Mouse (Mus musculus): ENCODE measurements around the gene Glb1l2. TPM values are rescaled to one million over a fixed set of nuclear protein-coding genes. Genes with fewer than 3 reads are reported as not detected.

Glb1l2 gene
- 2.3 and 2.9 TPM in 2 replicates for polyA plus RNA-seq (2014; fragmentation: Nextera tagmentation; extraction: Ambion mirVana)

GRCm38 (mm10) chr9:26805935-26806666 lies at the start of gene Glb1l2:
Gene Glb1l2, minus strand, starts transcription at chr9:26806468.
- H3K9me3 ChIP-seq (replicated peaks; ENCODE audit: control insufficient read depth, low read length), result no peaks in the 10 kb centered on the region
- H3K9ac ChIP-seq (ENCODE audit: low read length), result peak within 1 kb of the TSS; percentile 33
- no peaks in the 10 kb centered on the region for H3K27me3 ChIP-seq (replicated peaks; ENCODE audit: control insufficient read depth, insufficient read depth, low read length)
- no peak within 1 kb of the TSS; the same call in 1 of the 2 replicates for H3K27ac ChIP-seq (ENCODE audit: low read depth, low read length)
- peak; percentile 100 for ATAC-seq
- DNase-seq (ENCODE audit: low spot score), result peak; percentile 96
- H3K4me2 ChIP-seq (ENCODE audit: low read length), result peak within 1 kb of the TSS; percentile 58
- under 1% methylated on average over 33 of the region's 33 CpGs for WGBS
- H3K4me3 ChIP-seq (ENCODE audit: low read depth, low read length), result peak within 1 kb of the TSS; percentile 42
- no peaks in the 10 kb centered on the region for H3K36me3 ChIP-seq (ENCODE audit: control insufficient read depth, insufficient read depth, low read length)
- peaks cover 3% of the 10 kb centered on the region; the same call in 1 of the 2 replicates for H3K4me1 ChIP-seq (ENCODE audit: control insufficient read depth, insufficient read depth, low read length)

GRCm38 (mm10) chr9:26831089-26831488 lies 24.8 kb upstream of the Glb1l2 start:
- Histone ChIP-seq H3K4me1 (ENCODE audit: control insufficient read depth, insufficient read depth, low read length) (no peaks in the 10 kb centered on the region), H3K9me3 (replicated peaks; ENCODE audit: control insufficient read depth, low read length) (no peaks in the 10 kb centered on the region), H3K27me3 (replicated peaks; ENCODE audit: control insufficient read depth, insufficient read depth, low read length) (no peaks in the 10 kb centered on the region), H3K27ac (ENCODE audit: low read depth, low read length) (no peak overlapping the region), H3K9ac (ENCODE audit: low read length) (no peak overlapping the region), H3K4me3 (ENCODE audit: low read depth, low read length) (no peak overlapping the region), H3K4me2 (ENCODE audit: low read length) (no peak overlapping the region), H3K36me3 (ENCODE audit: control insufficient read depth, insufficient read depth, low read length) (no peaks in the 10 kb centered on the region)
- DNase-seq (ENCODE audit: low spot score) (no peak), ATAC-seq (no peak)
- WGBS, result 82% methylated on average over 3 of the region's 3 CpGs

GRCm38 (mm10) chr9:26819942-26820341 lies 13.7 kb upstream of the Glb1l2 start:
- no peak overlapping the region for H3K4me2 ChIP-seq (ENCODE audit: low read length)
- DNase-seq (ENCODE audit: low spot score), result no peak
- H3K36me3 ChIP-seq (ENCODE audit: control insufficient read depth, insufficient read depth, low read length), result no peaks in the 10 kb centered on the region
- no peak for ATAC-seq
- WGBS, result 87% methylated on average over 1 of the region's 1 CpGs
- no peak overlapping the region for H3K27ac ChIP-seq (ENCODE audit: low read depth, low read length)
- H3K9ac ChIP-seq (ENCODE audit: low read length), result no peak overlapping the region
- no peaks in the 10 kb centered on the region for H3K27me3 ChIP-seq (replicated peaks; ENCODE audit: control insufficient read depth, insufficient read depth, low read length)
- no peaks in the 10 kb centered on the region for H3K9me3 ChIP-seq (replicated peaks; ENCODE audit: control insufficient read depth, low read length)
- no peaks in the 10 kb centered on the region for H3K4me1 ChIP-seq (ENCODE audit: control insufficient read depth, insufficient read depth, low read length)
- H3K4me3 ChIP-seq (ENCODE audit: low read depth, low read length), result no peak overlapping the region

- Histone ChIP-seq H3K9ac (ENCODE audit: low read length) (no peak overlapping the region), H3K9me3 (replicated peaks; ENCODE audit: control insufficient read depth, low read length) (no peaks in the 10 kb centered on the region), H3K27me3 (replicated peaks; ENCODE audit: control insufficient read depth, insufficient read depth, low read length) (no peaks in the 10 kb centered on the region), H3K4me1 (ENCODE audit: control insufficient read depth, insufficient read depth, low read length) (peaks cover 3% of the 10 kb centered on the region; the same call in 1 of the 2 replicates), H3K36me3 (ENCODE audit: control insufficient read depth, insufficient read depth, low read length) (no peaks in the 10 kb centered on the region), H3K27ac (ENCODE audit: low read depth, low read length) (no peak overlapping the region), H3K4me2 (ENCODE audit: low read length) (no peak overlapping the region), H3K4me3 (ENCODE audit: low read depth, low read length) (no peak overlapping the region)
- DNase-seq (ENCODE audit: low spot score), result no peak
- WGBS, result 64% methylated on average over 2 of the region's 2 CpGs
- no peak for ATAC-seq
Observed at GRCm38 (mm10) chr9:26808735-26809134, 2.5 kb upstream of the Glb1l2 start.

GRCm38 (mm10) chr9:26804321-26804720 lies 1.9 kb downstream of the Glb1l2 start:
- Histone ChIP-seq H3K4me2 (ENCODE audit: low read length) (no peak overlapping the region), H3K9ac (ENCODE audit: low read length) (no peak overlapping the region), H3K36me3 (ENCODE audit: control insufficient read depth, insufficient read depth, low read length) (no peaks in the 10 kb centered on the region), H3K4me3 (ENCODE audit: low read depth, low read length) (no peak overlapping the region), H3K4me1 (ENCODE audit: control insufficient read depth, insufficient read depth, low read length) (peaks cover 3% of the 10 kb centered on the region; the same call in 1 of the 2 replicates), H3K27me3 (replicated peaks; ENCODE audit: control insufficient read depth, insufficient read depth, low read length) (no peaks in the 10 kb centered on the region), H3K9me3 (replicated peaks; ENCODE audit: control insufficient read depth, low read length) (no peaks in the 10 kb centered on the region), H3K27ac (ENCODE audit: low read depth, low read length) (no peak overlapping the region)
- no peak for ATAC-seq
- DNase-seq (ENCODE audit: low spot score), result no peak

GRCm38 (mm10) chr9:26800357-26800756 lies 5.9 kb downstream of the Glb1l2 start:
- no peak for ATAC-seq

GRCm38 (mm10) chr9:26798731-26799130 lies 7.5 kb downstream of the Glb1l2 start:
- no peaks in the 10 kb centered on the region for H3K36me3 ChIP-seq (ENCODE audit: control insufficient read depth, insufficient read depth, low read length)
- H3K9me3 ChIP-seq (replicated peaks; ENCODE audit: control insufficient read depth, low read length), result no peaks in the 10 kb centered on the region
- no peaks in the 10 kb centered on the region for H3K4me1 ChIP-seq (ENCODE audit: control insufficient read depth, insufficient read depth, low read length)
- ATAC-seq (no peak), DNase-seq (ENCODE audit: low spot score) (no peak)
- H3K4me3 ChIP-seq (ENCODE audit: low read depth, low read length), result no peak overlapping the region
- no peak overlapping the region for H3K9ac ChIP-seq (ENCODE audit: low read length)
- H3K27me3 ChIP-seq (replicated peaks; ENCODE audit: control insufficient read depth, insufficient read depth, low read length), result no peaks in the 10 kb centered on the region
- H3K4me2 ChIP-seq (ENCODE audit: low read length), result no peak overlapping the region
- no peak overlapping the region for H3K27ac ChIP-seq (ENCODE audit: low read depth, low read length)
- WGBS, result 81% methylated on average over 1 of the region's 1 CpGs

More at GRCm38 (mm10) chr9:26800357-26800756, 5.9 kb downstream of the Glb1l2 start:
- no peak for DNase-seq (ENCODE audit: low spot score)
- Histone ChIP-seq H3K36me3 (ENCODE audit: control insufficient read depth, insufficient read depth, low read length) (no peaks in the 10 kb centered on the region), H3K27ac (ENCODE audit: low read depth, low read length) (no peak overlapping the region), H3K4me2 (ENCODE audit: low read length) (no peak overlapping the region), H3K9ac (ENCODE audit: low read length) (no peak overlapping the region), H3K4me1 (ENCODE audit: control insufficient read depth, insufficient read depth, low read length) (no peaks in the 10 kb centered on the region), H3K4me3 (ENCODE audit: low read depth, low read length) (no peak overlapping the region), H3K27me3 (replicated peaks; ENCODE audit: control insufficient read depth, insufficient read depth, low read length) (no peaks in the 10 kb centered on the region), H3K9me3 (replicated peaks; ENCODE audit: control insufficient read depth, low read length) (no peaks in the 10 kb centered on the region)
- 97% methylated on average over 2 of the region's 2 CpGs for WGBS

- Histone ChIP-seq H3K27ac (ENCODE audit: low read depth, low read length) (no peak overlapping the region), H3K4me3 (ENCODE audit: low read depth, low read length) (no peak overlapping the region), H3K4me1 (ENCODE audit: control insufficient read depth, insufficient read depth, low read length) (no peaks in the 10 kb centered on the region), H3K9me3 (replicated peaks; ENCODE audit: control insufficient read depth, low read length) (no peaks in the 10 kb centered on the region), H3K36me3 (ENCODE audit: control insufficient read depth, insufficient read depth, low read length) (no peaks in the 10 kb centered on the region), H3K27me3 (replicated peaks; ENCODE audit: control insufficient read depth, insufficient read depth, low read length) (no peaks in the 10 kb centered on the region), H3K9ac (ENCODE audit: low read length) (no peak overlapping the region), H3K4me2 (ENCODE audit: low read length) (no peak overlapping the region)
- DNase-seq (ENCODE audit: low spot score) (no peak), ATAC-seq (no peak)
- 92% methylated on average over 3 of the region's 3 CpGs for WGBS
Observed at GRCm38 (mm10) chr9:26798205-26798604, 8.1 kb downstream of the Glb1l2 start.

GRCm38 (mm10) chr9:26792829-26793228 lies 13.4 kb downstream of the Glb1l2 start:
- Histone ChIP-seq H3K4me1 (ENCODE audit: control insufficient read depth, insufficient read depth, low read length) (no peaks in the 10 kb centered on the region), H3K4me3 (ENCODE audit: low read depth, low read length) (no peak overlapping the region), H3K9ac (ENCODE audit: low read length) (no peak overlapping the region), H3K27me3 (replicated peaks; ENCODE audit: control insufficient read depth, insufficient read depth, low read length) (no peaks in the 10 kb centered on the region), H3K27ac (ENCODE audit: low read depth, low read length) (no peak overlapping the region), H3K4me2 (ENCODE audit: low read length) (no peak overlapping the region), H3K9me3 (replicated peaks; ENCODE audit: control insufficient read depth, low read length) (no peaks in the 10 kb centered on the region), H3K36me3 (ENCODE audit: control insufficient read depth, insufficient read depth, low read length) (no peaks in the 10 kb centered on the region)
- no peak for DNase-seq (ENCODE audit: low spot score)
- 70% methylated on average over 3 of the region's 3 CpGs for whole genome bisulfite sequencing
- no peak for ATAC-seq
